Mouse (Mus musculus) hindbrain, embryonic 13.5 days (tissue): ENCODE measurements at regions not wholly inside any gene's neighbourhood (a gene's known extent, or its start where the extent isn't known, plus 50 kb on each side); places are given as distances from the start of the nearest gene placed in this dataset.

Source experiments
- ATAC-seq: fragments of 200-750 bp; cut with Nextera tagmentation; 2 replicates; pipeline ENCODE4 v1.8.0; 2017; ENCODE audit warnings: moderate TSS enrichment; ENCODE audit not compliant: low FRiP score
- H3K27ac ChIP-seq: fragments of 300-500 bp; sonication (generic); 2 replicates; pipeline ENCODE4 v1.5.1; 2015; ENCODE audit warnings: inconsistent platforms, mild to moderate bottlenecking, moderate library complexity
- H3K27me3 ChIP-seq: fragments of 300-500 bp; sonication (generic); 2 replicates; pipeline ENCODE4 v1.6.1; 2015; ENCODE audit warnings: mild to moderate bottlenecking, inconsistent platforms
- H3K36me3 ChIP-seq: fragments of 300-500 bp; sonication (generic); 2 replicates; pipeline ENCODE4 v1.6.1; 2015; ENCODE audit warnings: mild to moderate bottlenecking, inconsistent platforms
- H3K4me1 ChIP-seq: fragments of 300-500 bp; sonication (generic); replicated peaks from 2 replicates; pipeline ENCODE4 v1.6.1; 2015; ENCODE audit warnings: inconsistent platforms
- H3K4me2 ChIP-seq: fragments of 300-500 bp; sonication (generic); 2 replicates; pipeline ENCODE4 v1.6.1; 2015; ENCODE audit warnings: inconsistent platforms, mild to moderate bottlenecking, moderate library complexity
- H3K4me3 ChIP-seq: fragments of 300-500 bp; sonication (generic); 2 replicates; pipeline ENCODE4 v1.5.1; 2015; ENCODE audit warnings: mild to moderate bottlenecking, inconsistent platforms
- H3K9ac ChIP-seq: fragments of 300-500 bp; sonication (generic); 2 replicates; pipeline ENCODE4 v1.6.1; 2015; ENCODE audit warnings: mild to moderate bottlenecking, inconsistent platforms
- H3K9me3 ChIP-seq: fragments of 300-500 bp; sonication (generic); 2 replicates; pipeline ENCODE4 v1.6.1; 2016; ENCODE audit warnings: inconsistent platforms
- whole genome bisulfite sequencing: fragments of 180-500 bp; shearing (Covaris S2); methylation state at CpG from one replicate; pipeline ENCODE4 v1.1.7; 2015; 5-methylcytosine and 5-hydroxymethylcytosine counted together

DNA sequence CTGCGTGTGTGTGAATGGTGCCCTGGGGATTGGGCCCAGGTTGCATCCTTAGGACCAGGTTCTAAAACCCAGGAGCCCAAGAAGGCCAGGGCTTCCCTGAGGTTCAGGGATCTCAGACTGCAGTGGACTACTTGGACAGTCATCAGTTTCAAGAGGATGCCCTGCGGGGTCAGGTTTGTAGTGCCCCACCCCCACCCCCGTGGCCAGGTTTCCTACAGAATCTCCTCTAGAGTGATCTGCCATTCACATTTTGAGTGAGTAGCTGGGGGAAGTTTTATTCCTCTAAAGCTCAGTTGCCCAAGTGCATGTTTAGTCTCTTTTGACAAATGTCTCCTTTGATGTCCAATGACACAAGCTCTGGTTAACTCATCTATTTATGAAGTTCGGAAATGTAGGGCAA is 193.5 kb upstream of the Bmper start:
- H3K9ac ChIP-seq: no peak overlapping the region

DNA sequence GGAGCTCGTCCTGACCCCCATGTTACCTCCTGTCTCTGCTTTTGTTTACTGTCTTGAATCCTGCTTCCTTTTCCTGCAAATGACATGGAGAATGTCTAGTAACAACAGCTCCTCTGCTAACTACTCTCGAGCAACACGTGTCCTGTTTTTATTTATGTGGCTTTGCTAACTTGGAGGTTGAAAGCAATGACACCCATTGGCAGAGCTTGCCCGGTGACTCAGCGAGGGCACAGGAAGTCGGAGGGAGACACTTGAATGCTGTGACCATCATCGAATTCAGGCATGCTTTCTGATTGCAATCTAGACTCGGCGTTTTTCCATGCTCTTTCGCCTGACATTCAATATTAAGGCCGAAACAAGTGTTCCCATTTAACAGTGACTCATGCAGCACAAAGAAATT is 192.7 kb upstream of the Bmper start:
- Histone ChIP-seq H3K27ac (no peak overlapping the region), H3K36me3 (no peaks in the 10 kb centered on the region), H3K4me3 (no peak overlapping the region), H3K4me2 (no peak overlapping the region), H3K27me3 (peaks cover 21% of the 10 kb centered on the region; the same call in 1 of the 2 replicates), H3K4me1 (0 out of 2 replicates have a peak, but pooled peaks cover 5% of the 10 kb centered on the region), H3K9me3 (no peaks in the 10 kb centered on the region), H3K9ac (no peak overlapping the region)
- ATAC-seq: no peak
- 82% methylated on average over 11 of the region's 11 CpGs for WGBS

More for the DNA sequence above, 193.5 kb upstream of the Bmper start:
- no peaks in the 10 kb centered on the region for H3K9me3 ChIP-seq
- H3K4me2 ChIP-seq: no peak overlapping the region
- 84% methylated on average over 4 of the region's 4 CpGs for WGBS
- H3K27ac ChIP-seq: no peak overlapping the region
- no peaks in the 10 kb centered on the region for H3K36me3 ChIP-seq
- no peak for ATAC-seq
- 0 out of 2 replicates have a peak, but pooled peaks cover 5% of the 10 kb centered on the region for H3K4me1 ChIP-seq
- no peak overlapping the region for H3K4me3 ChIP-seq
- peaks cover 21% of the 10 kb centered on the region; the same call in 1 of the 2 replicates for H3K27me3 ChIP-seq

DNA sequence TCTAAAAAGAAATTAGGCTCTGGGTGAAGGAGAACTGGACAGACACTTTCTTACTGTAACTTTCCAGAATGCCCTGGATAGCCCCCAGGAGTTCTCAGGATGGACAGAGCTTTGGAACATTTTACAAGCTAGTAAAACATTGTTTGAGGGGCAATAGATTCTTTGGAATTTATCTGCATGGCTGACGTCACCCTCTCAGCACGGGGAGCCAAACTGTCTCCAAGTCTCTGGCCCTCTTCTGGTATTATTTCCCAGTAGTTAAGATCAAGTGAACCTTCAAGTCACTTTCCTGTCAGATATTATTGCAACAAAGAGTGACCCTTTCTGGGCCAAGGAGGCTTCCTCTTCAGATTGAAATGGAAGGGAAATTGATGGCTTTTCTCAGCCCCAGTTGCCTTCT is 192.3 kb upstream of the Bmper start:
- no peaks in the 10 kb centered on the region for H3K9me3 ChIP-seq
- H3K36me3 ChIP-seq: no peaks in the 10 kb centered on the region
- WGBS: 52% methylated on average over 2 of the region's 2 CpGs
- no peak overlapping the region for H3K4me2 ChIP-seq
- H3K4me3 ChIP-seq: no peak overlapping the region
- no peak overlapping the region for H3K27ac ChIP-seq
- no peak for ATAC-seq
- peaks cover 25% of the 10 kb centered on the region; the same call in 1 of the 2 replicates for H3K27me3 ChIP-seq
- H3K4me1 ChIP-seq: peaks cover 7% of the 10 kb centered on the region; the same call in 1 of the 2 replicates
- no peak overlapping the region for H3K9ac ChIP-seq

DNA sequence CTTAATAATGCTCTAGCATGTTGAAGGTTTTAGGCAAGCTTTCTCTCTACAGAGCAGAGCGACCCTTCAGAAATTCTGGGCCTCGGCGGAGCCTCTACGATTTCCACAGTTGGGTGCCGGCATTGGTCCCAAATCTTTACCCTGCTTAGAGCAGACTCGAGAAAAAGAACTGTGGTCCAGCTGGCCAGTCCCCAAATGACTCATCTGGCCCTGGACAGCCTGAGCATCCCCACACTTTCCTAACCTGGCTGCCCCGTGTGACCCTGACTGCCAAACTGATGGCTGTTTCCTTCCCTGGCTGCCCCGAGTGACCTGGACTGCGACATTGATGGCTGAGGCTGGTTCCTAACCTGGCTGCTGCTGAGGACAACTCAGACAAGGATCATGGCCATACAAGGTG is 191.0 kb upstream of the Bmper start:
- Histone ChIP-seq H3K36me3 (no peaks in the 10 kb centered on the region), H3K9ac (no peak overlapping the region), H3K27ac (no peak overlapping the region), H3K4me2 (no peak overlapping the region), H3K4me3 (no peak overlapping the region), H3K9me3 (no peaks in the 10 kb centered on the region), H3K27me3 (peaks cover 23% of the 10 kb centered on the region; the same call in 1 of the 2 replicates), H3K4me1 (peaks cover 21% of the 10 kb centered on the region)
- no peak for ATAC-seq
- WGBS: 91% methylated on average over 9 of the region's 9 CpGs

DNA sequence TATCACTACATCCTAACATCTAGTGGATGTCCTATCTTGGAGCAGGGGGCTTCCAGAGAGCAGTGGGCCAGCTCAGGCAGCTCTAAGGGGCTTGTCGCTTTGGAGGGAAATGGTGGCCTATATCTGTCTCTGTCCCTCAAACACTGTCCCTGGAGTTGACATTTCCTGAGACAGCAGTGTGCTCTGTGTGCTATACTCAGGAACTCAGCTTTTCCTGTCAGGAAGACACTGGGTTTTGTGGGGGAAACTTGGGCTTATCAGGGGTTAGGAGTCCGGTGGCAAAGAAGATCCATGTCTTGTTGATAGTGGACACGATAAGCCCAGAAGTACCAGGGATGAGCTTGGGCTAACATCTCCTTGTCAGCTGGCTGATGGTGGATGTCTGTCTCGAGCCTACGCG is 187.6 kb upstream of the Bmper start:
- Histone ChIP-seq H3K4me1 (peaks cover 26% of the 10 kb centered on the region), H3K4me3 (no peak overlapping the region), H3K27me3 (peaks cover 22% of the 10 kb centered on the region; the same call in 1 of the 2 replicates), H3K9me3 (no peaks in the 10 kb centered on the region), H3K9ac (no peak overlapping the region), H3K4me2 (no peak overlapping the region), H3K36me3 (no peaks in the 10 kb centered on the region), H3K27ac (no peak overlapping the region)
- 81% methylated on average over 6 of the region's 6 CpGs for WGBS
- ATAC-seq: no peak

GRCm38 (mm10) chr9:23035901-23036610 is 186.8 kb upstream of the Bmper start:
- ATAC-seq: no peak
- 0 out of 2 replicates have a peak overlapping the region, but pooled peaks have one; percentile 1 for H3K4me3 ChIP-seq
- H3K27ac ChIP-seq: no peak overlapping the region
- peaks cover 29% of the 10 kb centered on the region for H3K4me1 ChIP-seq
- peak overlapping the region; percentile 47; the same call in 1 of the 2 replicates for H3K9ac ChIP-seq
- H3K36me3 ChIP-seq: no peaks in the 10 kb centered on the region
- peak overlapping the region; percentile 42 for H3K4me2 ChIP-seq
- H3K27me3 ChIP-seq: peaks cover 22% of the 10 kb centered on the region; the same call in 1 of the 2 replicates
- no peaks in the 10 kb centered on the region for H3K9me3 ChIP-seq
- 14% methylated on average over 16 of the region's 16 CpGs for WGBS

DNA sequence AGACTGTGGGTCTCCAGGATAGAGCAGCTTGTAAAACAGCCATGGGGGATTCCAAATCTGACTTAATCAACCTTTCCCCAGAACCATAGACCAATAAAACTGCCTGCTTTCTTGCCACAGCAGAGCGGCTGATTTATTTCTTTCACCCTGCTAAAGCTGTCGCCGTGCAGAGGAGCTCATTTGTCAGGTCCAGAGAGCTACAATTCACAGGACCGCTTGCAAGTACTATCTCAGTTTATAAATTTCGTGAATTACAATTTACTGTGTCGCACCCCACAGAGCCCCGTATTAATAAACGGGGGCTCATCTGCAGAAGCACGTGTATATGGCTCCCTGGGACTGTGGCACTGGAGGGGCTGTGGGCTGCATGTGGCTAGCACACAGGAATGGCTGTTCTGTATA is 185.4 kb upstream of the Bmper start:
- H3K4me1 ChIP-seq: peaks cover 37% of the 10 kb centered on the region
- peaks cover 17% of the 10 kb centered on the region; the same call in 1 of the 2 replicates for H3K27me3 ChIP-seq
- ATAC-seq: peak; percentile 54
- H3K9ac ChIP-seq: no peak overlapping the region
- WGBS: 42% methylated on average over 9 of the region's 9 CpGs
- H3K27ac ChIP-seq: 0 out of 2 replicates have a peak overlapping the region, but pooled peaks have one; percentile 48
- H3K9me3 ChIP-seq: no peaks in the 10 kb centered on the region
- no peaks in the 10 kb centered on the region for H3K36me3 ChIP-seq
- H3K4me2 ChIP-seq: peak overlapping the region; percentile 32
- no peak overlapping the region for H3K4me3 ChIP-seq

- no peaks in the 10 kb centered on the region for H3K36me3 ChIP-seq
- no peaks in the 10 kb centered on the region for H3K9me3 ChIP-seq
- H3K4me2 ChIP-seq: no peak overlapping the region
- peaks cover 37% of the 10 kb centered on the region for H3K4me1 ChIP-seq
- no peak overlapping the region for H3K27ac ChIP-seq
- WGBS: 90% methylated on average over 6 of the region's 6 CpGs
- no peak overlapping the region for H3K4me3 ChIP-seq
- ATAC-seq: no peak
- peaks cover 11% of the 10 kb centered on the region; the same call in 1 of the 2 replicates for H3K27me3 ChIP-seq
- no peak overlapping the region for H3K9ac ChIP-seq
Measured at GRCm38 (mm10) chr9:23039588-23039987, 183.3 kb upstream of the Bmper start.

- 0 out of 2 replicates have a peak, but pooled peaks cover 5% of the 10 kb centered on the region for H3K27me3 ChIP-seq
- H3K9me3 ChIP-seq: no peaks in the 10 kb centered on the region
- 76% methylated on average over 5 of the region's 5 CpGs for WGBS
- ATAC-seq: no peak
- H3K4me3 ChIP-seq: no peak overlapping the region
- H3K4me1 ChIP-seq: peaks cover 30% of the 10 kb centered on the region
- H3K27ac ChIP-seq: no peak overlapping the region
- no peak overlapping the region for H3K9ac ChIP-seq
- H3K36me3 ChIP-seq: no peaks in the 10 kb centered on the region
- no peak overlapping the region for H3K4me2 ChIP-seq
Measured at GRCm38 (mm10) chr9:23041025-23041424, 181.9 kb upstream of the Bmper start.

GRCm38 (mm10) chr9:23041537-23042472 is 181.1 kb upstream of the Bmper start:
- 63% methylated on average over 22 of the region's 22 CpGs for WGBS
- 0 out of 2 replicates have a peak, but pooled peaks cover 5% of the 10 kb centered on the region for H3K27me3 ChIP-seq
- peaks cover 23% of the 10 kb centered on the region for H3K4me1 ChIP-seq
- H3K27ac ChIP-seq: no peak overlapping the region
- no peak for ATAC-seq
- no peaks in the 10 kb centered on the region for H3K36me3 ChIP-seq
- no peak overlapping the region for H3K4me3 ChIP-seq
- H3K9ac ChIP-seq: no peak overlapping the region
- H3K9me3 ChIP-seq: no peaks in the 10 kb centered on the region
- H3K4me2 ChIP-seq: no peak overlapping the region

GRCm38 (mm10) chr9:23043006-23043405 is 179.9 kb upstream of the Bmper start:
- WGBS: 89% methylated on average over 4 of the region's 4 CpGs

DNA sequence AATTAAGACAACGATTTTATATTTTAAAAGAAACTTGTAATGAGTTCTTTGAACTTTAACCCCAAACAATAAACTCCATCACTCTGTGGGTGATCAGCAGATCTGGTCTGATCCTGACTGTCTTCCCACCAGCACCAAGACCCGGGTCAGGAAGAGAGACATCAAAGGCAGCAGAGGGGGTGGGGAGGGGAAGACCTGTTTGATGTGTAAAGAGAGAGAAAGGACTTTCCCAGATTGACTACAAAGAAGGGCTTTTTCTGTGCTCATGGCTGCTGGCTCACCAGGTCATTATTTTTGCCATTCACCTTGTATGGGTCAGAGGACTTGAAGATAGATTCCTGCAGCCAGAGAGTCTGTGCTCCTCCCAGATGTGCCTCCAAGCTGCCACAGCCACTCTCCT is 177.4 kb upstream of the Bmper start:
- Histone ChIP-seq H3K9me3 (no peaks in the 10 kb centered on the region), H3K4me3 (no peak overlapping the region), H3K4me1 (peaks cover 11% of the 10 kb centered on the region; the same call in 1 of the 2 replicates), H3K36me3 (no peaks in the 10 kb centered on the region), H3K9ac (no peak overlapping the region), H3K4me2 (no peak overlapping the region), H3K27me3 (no peaks in the 10 kb centered on the region), H3K27ac (no peak overlapping the region)
- no peak for ATAC-seq
- 20% methylated on average over 2 of the region's 2 CpGs for WGBS

More at GRCm38 (mm10) chr9:23043006-23043405, 179.9 kb upstream of the Bmper start:
- H3K9ac ChIP-seq: no peak overlapping the region
- H3K4me2 ChIP-seq: no peak overlapping the region
- 0 out of 2 replicates have a peak, but pooled peaks cover 5% of the 10 kb centered on the region for H3K27me3 ChIP-seq
- peaks cover 11% of the 10 kb centered on the region; the same call in 1 of the 2 replicates for H3K4me1 ChIP-seq
- H3K27ac ChIP-seq: no peak overlapping the region
- no peak overlapping the region for H3K4me3 ChIP-seq
- no peak for ATAC-seq
- no peaks in the 10 kb centered on the region for H3K36me3 ChIP-seq
- no peaks in the 10 kb centered on the region for H3K9me3 ChIP-seq
